Mouse (Mus musculus) A20 (cell line): ENCODE data around the gene Hoxb9.

Experiments used
- DNase-seq: peaks from one replicate; pipeline ENCODE4 v3.0.0-alpha.2; 2011; ENCODE audit warnings: low read depth, low spot score

Gene Hoxb9

GRCm38 (mm10) chr11:96284774-96285734 lies 13.8 kb downstream of the Hoxb9 start:
- DNase-seq = peak; percentile 76

- peak; percentile 26 for DNase-seq
Measured at GRCm38 (mm10) chr11:96285771-96286738, 14.8 kb downstream of the Hoxb9 start, which contains the start of gene Hoxb7. Gene Hoxb7, plus strand, starts transcription at chr11:96286623.

GRCm38 (mm10) chr11:96286739-96287385 lies 15.6 kb downstream of the Hoxb9 start:
- no peak for DNase-seq

- DNase-seq = no peak
Measured at GRCm38 (mm10) chr11:96287411-96287810, 16.2 kb downstream of the Hoxb9 start.

GRCm38 (mm10) chr11:96288455-96289221 lies 17.4 kb downstream of the Hoxb9 start:
- peak; percentile 37 for DNase-seq

- no peak for DNase-seq
Measured at GRCm38 (mm10) chr11:96289293-96289692, 18.0 kb downstream of the Hoxb9 start.

GRCm38 (mm10) chr11:96289837-96290236 lies 18.6 kb downstream of the Hoxb9 start:
- peak; percentile 74 for DNase-seq

GRCm38 (mm10) chr11:96290705-96291355 lies 19.6 kb downstream of the Hoxb9 start:
- peak; percentile 73 for DNase-seq

GRCm38 (mm10) chr11:96291681-96292564 lies 20.7 kb downstream of the Hoxb9 start, which contains the start of gene Hoxb6:
Gene Hoxb6, plus strand, starts transcription at chr11:96292476.
- peak; percentile 88 for DNase-seq

- peak; percentile 87 for DNase-seq
Measured at GRCm38 (mm10) chr11:96292565-96293301, 21.5 kb downstream of the Hoxb9 start.

- peak; percentile 67 for DNase-seq
Measured at GRCm38 (mm10) chr11:96293302-96293921, 22.2 kb downstream of the Hoxb9 start.

GRCm38 (mm10) chr11:96294245-96295091 lies 23.2 kb downstream of the Hoxb9 start:
- peak; percentile 91 for DNase-seq

- no peak for DNase-seq
Measured at GRCm38 (mm10) chr11:96295092-96295835, 24.0 kb downstream of the Hoxb9 start.

GRCm38 (mm10) chr11:96296997-96297396 lies 25.7 kb downstream of the Hoxb9 start:
- DNase-seq = no peak

GRCm38 (mm10) chr11:96297428-96297827 lies 26.2 kb downstream of the Hoxb9 start:
- no peak for DNase-seq

GRCm38 (mm10) chr11:96297968-96298635 lies 26.8 kb downstream of the Hoxb9 start:
- no peak for DNase-seq
